Mouse (Mus musculus) lung, adult 2 months (tissue): ENCODE results near the gene Tlr13. TPM values are rescaled to one million over a fixed set of nuclear protein-coding genes. Genes with fewer than 3 reads are reported as not detected.

Experiments
- DNase-seq: peaks from one replicate; pipeline ENCODE4 v3.0.0; 2022
- H3K4me1 ChIP-seq: fragments of 200-500 bp; 2 replicates; pipeline ENCODE4 v1.6.1; 2011; ENCODE audit warnings: low read length; ENCODE audit not compliant: control insufficient read depth, insufficient read depth
- H3K4me3 ChIP-seq: fragments of 200-500 bp; replicated peaks from 2 replicates; pipeline ENCODE3; 2011; ENCODE audit warnings: low read depth, mild to moderate bottlenecking, control low read depth, low read length; ENCODE audit errors: extremely low read depth
- CTCF ChIP-seq: fragments of 200-500 bp; IDR thresholded peaks from 2 replicates; pipeline ENCODE4 v1.5.1; 2011; ENCODE audit warnings: mild to moderate bottlenecking, low read length, control low read depth; ENCODE audit not compliant: insufficient read depth
- POLR2A ChIP-seq: fragments of 200-500 bp; IDR thresholded peaks from 2 replicates; pipeline ENCODE4 v1.6.1; 2011; ENCODE audit warnings: low read depth, mild to moderate bottlenecking, control low read depth, low read length, borderline replicate concordance; ENCODE audit errors: extremely low read depth
- WGBS: fragments of 180-500 bp; shearing (Covaris S2); methylation state at CpG from one replicate; pipeline ENCODE4 v1.1.7; 2018; 5-methylcytosine and 5-hydroxymethylcytosine counted together
- polyA plus RNA-seq: library from polyadenylated mRNA; depleted of rRNA; stranded (reverse); fragments of >200 nt; gene quantifications from 2 replicates; pipeline ENCODE4 v1.2.3, GENCODE M21; 2012; rRNA removed

Gene Tlr13
- polyA plus RNA-seq, 1 experiment, result 2.0 TPM

- no peak for TF ChIP-seq POLR2A
- no peak for TF ChIP-seq CTCF
- Histone ChIP-seq H3K4me3 (no peak overlapping the region), H3K4me1 (no peaks in the 10 kb centered on the region)
- WGBS, result 84% methylated on average over 2 of the region's 2 CpGs
- DNase-seq, result no peak
These were observed 66.1 kb downstream of the Tlr13 start for GRCm38 (mm10) chrX:106209100-106209499.

Other genes starting within 250 kb of the Tlr13 start
- 41.5 and 62.7 TPM in 2 replicates for gene Atrx, start 213.8 kb upstream of the Tlr13 start, polyA plus RNA-seq
- gene Magt1, start 131.3 kb upstream of the Tlr13 start, polyA plus RNA-seq, result 4.5 and 7.9 TPM in 2 replicates
- 42.6 and 60.5 TPM in 2 replicates for gene Cox7b, start 127.5 kb upstream of the Tlr13 start, polyA plus RNA-seq
- 5.4 and 7.9 TPM in 2 replicates for gene Atp7a, start 115.9 kb upstream of the Tlr13 start, polyA plus RNA-seq
- gene Pgk1, start 43.9 kb downstream of the Tlr13 start, polyA plus RNA-seq, result 32.1 and 64.4 TPM in 2 replicates
- 6.2 and 11.0 TPM in 2 replicates for gene Taf9b, start 78.0 kb downstream of the Tlr13 start, polyA plus RNA-seq
- gene Fnd3c2, start 112.2 kb downstream of the Tlr13 start, polyA plus RNA-seq, result not detected in 2 replicates